Mouse (Mus musculus): ENCODE results near the gene Prmt7.

GRCm38 (mm10) chr8:106262343-106262742 lies 51.6 kb downstream of the Prmt7 start:
- TF ChIP-seq CTCF (IDR thresholded peaks at IDR 0.05; ENCODE audit: control insufficient read depth, insufficient read depth, low read length) (no peak), POLR2A (IDR thresholded peaks at IDR 0.05; ENCODE audit: borderline replicate concordance, control insufficient read depth, low read depth, low read length) (no peak)

All from bone marrow, adult 2 months (tissue).